Mouse (Mus musculus) myocyte (in vitro differentiated cells): ENCODE measurements around the gene Zdhhc1.

Experiments used
- MAX ChIP-seq: IDR thresholded peaks from one replicate; pipeline ENCODE4 v1.6.1; 2011; ENCODE audit warnings: low read depth, mild to moderate bottlenecking, control low read depth
- MYOD1 ChIP-seq, 3 experiments: IDR thresholded peaks; one replicate each; pipeline ENCODE4 v1.6.1; 2011; ENCODE audit warnings: control low read depth in 2 of 3, low read depth in 2 of 3, mild to moderate bottlenecking in 2 of 3, moderate library complexity in 1 of 3; ENCODE audit not compliant: insufficient read length in 2 of 3, control insufficient read depth in 1 of 3
- POLR2A ChIP-seq: IDR thresholded peaks from one replicate; pipeline ENCODE4 v1.6.1; 2011; ENCODE audit warnings: low read depth, mild to moderate bottlenecking, control low read depth, moderate library complexity; ENCODE audit not compliant: insufficient read length
- REST ChIP-seq: IDR thresholded peaks from one replicate; pipeline ENCODE4 v1.6.1; 2011; ENCODE audit warnings: mild to moderate bottlenecking, control low read depth, moderate library complexity; ENCODE audit not compliant: insufficient read depth, insufficient read length
- SRF ChIP-seq: IDR thresholded peaks from one replicate; pipeline ENCODE4 v1.6.1; 2011; ENCODE audit warnings: low read depth; ENCODE audit not compliant: control insufficient read depth, insufficient read length
- TCF12 ChIP-seq: IDR thresholded peaks from one replicate; pipeline ENCODE4 v1.6.1; 2011; ENCODE audit warnings: mild to moderate bottlenecking, control low read depth; ENCODE audit not compliant: poor library complexity, insufficient read depth, severe bottlenecking

GRCm38 (mm10) chr8:105522890-105523289 lies 26.2 kb upstream of the Zdhhc1 start:
- no peak for TF ChIP-seq POLR2A
- TF ChIP-seq SRF = no peak
- TF ChIP-seq MYOD1 (IDR thresholded peaks at IDR 0.05; ENCODE audit: control insufficient read depth in 1 of 3, insufficient read length in 2 of 3, low read depth in 2 of 3) = no peak
- TF ChIP-seq TCF12 = no peak
- no peak for TF ChIP-seq MAX
- TF ChIP-seq REST = no peak
